Mouse (Mus musculus): Measurements from ENCODE around the gene Foxc2.
A peak's percentile ranks its signal among the peaks of the same experiment; 100 is the strongest.

The Foxc2 gene

GRCm38 (mm10) chr8:121086004-121086900 is 29.7 kb upstream of the Foxc2 start:
- no peak for DNase-seq (ENCODE audit: low read depth, low spot score)

DNA sequence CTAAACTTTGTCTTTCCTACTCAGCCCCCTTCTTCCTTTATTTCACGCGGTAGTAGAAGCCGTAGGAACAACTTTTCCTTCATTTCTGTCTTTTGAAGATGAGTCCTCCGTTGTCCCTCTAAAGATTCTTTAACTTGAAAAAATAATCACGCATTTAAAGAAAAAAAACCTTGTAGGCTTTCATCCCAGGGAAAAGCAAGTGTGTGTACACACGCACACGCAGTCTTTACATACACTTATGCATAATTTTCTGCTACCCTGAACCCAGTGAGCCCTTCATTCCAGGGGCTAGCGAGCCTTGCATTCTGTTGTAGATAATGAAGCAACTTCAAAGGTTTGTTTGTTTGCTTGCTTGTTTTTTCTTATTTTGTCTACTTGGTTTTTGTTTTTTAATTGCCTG is 27.7 kb upstream of the Foxc2 start:
- DNase-seq (ENCODE audit: low read depth, low spot score) = no peak

- no peak for DNase-seq (ENCODE audit: low read depth, low spot score)
These were observed 26.9 kb upstream of the Foxc2 start for GRCm38 (mm10) chr8:121088871-121089630.

GRCm38 (mm10) chr8:121089631-121090380 is 26.2 kb upstream of the Foxc2 start:
- DNase-seq (ENCODE audit: low read depth, low spot score) = no peak

DNA sequence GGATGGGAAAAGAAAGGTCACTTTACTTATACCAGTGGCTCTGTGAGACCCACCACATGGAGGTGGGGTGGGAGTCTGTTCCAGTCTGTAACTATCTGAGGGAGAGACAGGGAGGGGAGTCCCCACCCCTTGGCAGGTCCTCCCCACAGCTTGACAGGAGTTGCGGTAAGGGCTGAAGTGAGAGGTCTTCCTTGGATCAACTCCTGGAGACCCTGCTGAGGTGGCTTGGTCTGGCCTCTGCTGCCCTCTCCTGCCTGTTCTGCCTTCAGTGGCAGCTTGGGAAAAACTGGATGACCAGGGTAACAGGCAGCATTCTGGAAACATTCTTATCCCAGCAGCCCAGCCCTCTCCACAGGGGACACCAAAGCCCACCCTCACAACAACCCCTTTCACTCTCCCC is 25.3 kb upstream of the Foxc2 start:
- no peak for DNase-seq (ENCODE audit: low read depth, low spot score)

DNA sequence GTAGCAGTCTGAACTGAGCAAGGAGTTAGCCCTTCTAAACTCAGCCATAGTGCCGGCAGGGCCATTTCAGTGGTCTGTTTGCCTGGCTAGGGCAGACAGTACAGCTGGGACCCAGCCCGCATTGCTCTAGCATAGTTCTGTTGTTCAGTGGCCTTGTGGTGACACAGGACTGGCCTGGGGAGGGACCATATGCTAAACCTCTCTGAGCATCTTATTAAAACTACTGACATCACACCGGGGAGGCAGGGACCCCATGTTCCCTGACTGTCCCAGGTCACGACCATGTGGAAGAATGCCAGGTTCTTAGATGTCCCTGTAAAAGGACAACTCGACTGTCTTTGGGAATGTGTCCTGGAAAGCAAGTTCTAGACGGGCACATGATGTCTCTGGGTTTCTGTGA is 23.8 kb upstream of the Foxc2 start:
- no peak for DNase-seq (ENCODE audit: low read depth, low spot score)

- DNase-seq (ENCODE audit: low read depth, low spot score) = peak; percentile 58
These were observed 23.3 kb upstream of the Foxc2 start for GRCm38 (mm10) chr8:121092627-121093026.

DNA sequence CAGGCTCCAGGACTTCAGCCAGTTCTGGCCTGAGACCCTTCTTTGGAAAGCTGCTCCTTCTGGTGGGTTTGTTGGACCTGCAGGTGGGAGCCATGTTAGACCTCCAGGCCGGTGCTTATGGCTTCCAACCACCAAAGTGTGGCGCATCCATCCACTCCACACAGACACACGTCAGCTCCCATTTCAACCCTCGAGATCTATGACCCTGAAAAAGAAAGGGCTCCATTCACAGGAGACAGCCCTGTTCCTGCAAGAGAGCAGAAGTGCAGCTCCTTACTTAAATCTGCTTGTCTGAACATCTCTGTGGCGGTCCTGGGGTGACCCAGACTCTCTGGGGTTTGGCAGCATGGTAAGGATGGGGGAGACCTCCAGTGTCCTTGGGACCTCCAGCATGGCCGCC is 22.5 kb upstream of the Foxc2 start:
- no peak for DNase-seq (ENCODE audit: low read depth, low spot score)

DNA sequence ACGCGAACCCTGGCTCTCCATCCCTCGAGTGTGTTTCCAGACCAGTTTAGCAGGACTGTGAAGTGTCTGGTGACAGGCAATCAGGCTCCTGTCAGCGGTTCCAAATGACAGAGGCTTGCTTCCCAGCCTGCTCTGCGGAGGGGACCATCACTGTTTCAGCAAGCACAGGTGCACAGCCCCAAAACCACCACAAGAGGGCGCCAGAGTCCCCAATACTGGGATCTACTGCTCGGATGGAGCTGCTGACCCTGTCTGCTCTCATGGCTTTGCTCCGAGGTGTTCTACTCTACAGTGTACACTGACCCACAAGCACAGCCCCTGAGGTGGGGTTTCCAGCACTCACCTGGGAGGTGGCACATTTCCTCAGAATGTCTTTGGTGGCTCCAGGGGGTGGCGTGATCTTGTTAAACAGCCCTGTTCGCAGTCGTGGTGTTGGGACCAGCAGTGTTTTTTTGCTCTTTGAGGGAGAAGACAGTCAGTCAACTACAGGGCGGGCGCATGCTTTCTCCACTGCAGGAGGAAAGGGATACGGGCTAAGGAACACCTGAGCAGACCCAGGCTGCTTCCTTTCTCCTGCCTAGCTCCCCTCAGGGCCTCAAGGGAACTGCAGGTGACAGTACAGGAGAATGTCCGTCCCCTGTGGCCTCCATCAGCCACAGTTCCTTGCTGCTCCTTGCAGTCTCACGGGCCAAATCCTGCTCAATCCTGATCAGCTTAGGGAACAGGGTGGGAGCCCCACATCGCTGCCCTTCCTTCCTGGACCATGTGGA is 11.7 kb upstream of the Foxc2 start:
- DNase-seq (ENCODE audit: low read depth, low spot score) = peak; percentile 65

GRCm38 (mm10) chr8:121107668-121108656 is 8.0 kb upstream of the Foxc2 start, which contains the start of gene Mthfsd:
Gene Mthfsd (minus strand): TSS chr8:121108392.
- peak; percentile 98 for DNase-seq (ENCODE audit: low read depth, low spot score)

GRCm38 (mm10) chr8:121108657-121109056 is 7.3 kb upstream of the Foxc2 start:
- no peak for DNase-seq (ENCODE audit: low read depth, low spot score)

- DNase-seq (ENCODE audit: low read depth, low spot score) = no peak
These were observed 4.6 kb upstream of the Foxc2 start for GRCm38 (mm10) chr8:121111145-121111907.

GRCm38 (mm10) chr8:121113261-121113660 is 2.7 kb upstream of the Foxc2 start:
- peak; percentile 92 for DNase-seq (ENCODE audit: low read depth, low spot score)

GRCm38 (mm10) chr8:121115136-121115535 is 835 bp upstream of the Foxc2 start:
- no peak for DNase-seq (ENCODE audit: low read depth, low spot score)

DNA sequence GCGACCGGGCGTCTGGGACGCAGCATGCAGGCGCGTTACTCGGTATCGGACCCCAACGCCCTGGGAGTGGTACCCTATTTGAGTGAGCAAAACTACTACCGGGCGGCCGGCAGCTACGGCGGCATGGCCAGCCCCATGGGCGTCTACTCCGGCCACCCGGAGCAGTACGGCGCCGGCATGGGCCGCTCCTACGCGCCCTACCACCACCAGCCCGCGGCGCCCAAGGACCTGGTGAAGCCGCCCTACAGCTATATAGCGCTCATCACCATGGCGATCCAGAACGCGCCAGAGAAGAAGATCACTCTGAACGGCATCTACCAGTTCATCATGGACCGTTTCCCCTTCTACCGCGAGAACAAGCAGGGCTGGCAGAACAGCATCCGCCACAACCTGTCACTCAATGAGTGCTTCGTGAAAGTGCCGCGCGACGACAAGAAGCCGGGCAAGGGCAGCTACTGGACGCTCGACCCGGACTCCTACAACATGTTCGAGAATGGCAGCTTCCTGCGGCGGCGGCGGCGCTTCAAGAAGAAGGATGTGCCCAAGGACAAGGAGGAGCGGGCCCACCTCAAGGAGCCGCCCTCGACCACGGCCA is 717 bp downstream of the Foxc2 start:
- DNase-seq (ENCODE audit: low read depth, low spot score) = peak; percentile 32

- peak; percentile 28 for DNase-seq (ENCODE audit: low read depth, low spot score)
These were observed 1.2 kb downstream of the Foxc2 start for GRCm38 (mm10) chr8:121117186-121117651.

- no peak for DNase-seq (ENCODE audit: low read depth, low spot score)
These were observed 1.9 kb downstream of the Foxc2 start for GRCm38 (mm10) chr8:121117906-121118305.

GRCm38 (mm10) chr8:121118634-121119420 is 2.9 kb downstream of the Foxc2 start:
- no peak for DNase-seq (ENCODE audit: low read depth, low spot score)

Data from CD4-positive helper T cell, adult 2 months (primary cell).